ENCODE assay signal across 29 mouse cellular contexts in genomic region chr2:59397531-59397930, GRCm38 (mm10).
DNase-seq lines count a peak whose midpoint lies in the region; ATAC-seq and TF ChIP-seq lines count a peak whose summit lies in the region.
"Had no signal": no experiment of that assay in that cellular context is flagged by ENCODE, and none has a peak within 500 bp of the region (broad histone marks: within the 10 kb centered on the region; RNA-seq: fewer than 3 reads in every experiment).

No protein-coding gene starts in this region.

- no peaks in the 10 kb centered on the region for H3K27me3 ChIP-seq in midbrain, embryonic 11.5 days (ENCODE audit: control insufficient read depth, insufficient read depth, low read length)
- no peaks in the 10 kb centered on the region for H3K27me3 ChIP-seq in midbrain, postnatal 0 days (ENCODE audit: insufficient read depth, low read length)
- H3K27me3 ChIP-seq in liver, embryonic 12.5 days (replicated peaks), result no peaks in the 10 kb centered on the region
- H3K27me3 ChIP-seq: CH12.LX; embryonic facial prominence, embryonic 12.5 days; embryonic facial prominence, embryonic 15.5 days; forebrain, embryonic 12.5 days; forebrain, embryonic 15.5 days; heart, embryonic 12.5 days; heart, embryonic 15.5 days; hindbrain, embryonic 13.5 days; intestine, embryonic 15.5 days had no signal

- H3K36me3 ChIP-seq in midbrain, embryonic 11.5 days (ENCODE audit: control insufficient read depth, insufficient read depth, low read length), result no peaks in the 10 kb centered on the region
- no peaks in the 10 kb centered on the region for H3K36me3 ChIP-seq in midbrain, postnatal 0 days (ENCODE audit: insufficient read depth, low read length)
- H3K36me3 ChIP-seq in liver, embryonic 12.5 days, result no peaks in the 10 kb centered on the region
- H3K36me3 ChIP-seq: embryonic facial prominence, embryonic 12.5 days; embryonic facial prominence, embryonic 15.5 days; forebrain, embryonic 12.5 days; forebrain, embryonic 15.5 days; G1E; heart, embryonic 12.5 days; heart, embryonic 15.5 days; hindbrain, embryonic 10.5 days; hindbrain, embryonic 13.5 days; intestine, embryonic 15.5 days had no signal

- TF ChIP-seq CTCF in midbrain, postnatal 0 days (IDR thresholded peaks at IDR 0.05), result no peak

- H3K4me3 ChIP-seq in midbrain, embryonic 11.5 days (ENCODE audit: low read depth, low read length), result no peak overlapping the region
- H3K4me3 ChIP-seq in midbrain, postnatal 0 days (ENCODE audit: low read depth, low read length), result no peak overlapping the region
- H3K4me3 ChIP-seq in liver, embryonic 12.5 days, result no peak overlapping the region
- H3K4me3 ChIP-seq: embryonic facial prominence, embryonic 12.5 days; embryonic facial prominence, embryonic 15.5 days; erythroblast, embryonic 14.5 days; forebrain, embryonic 12.5 days; forebrain, embryonic 15.5 days; heart, embryonic 12.5 days; heart, embryonic 15.5 days; hindbrain, embryonic 10.5 days; hindbrain, embryonic 13.5 days; intestine, embryonic 15.5 days had no signal

- H3K9ac ChIP-seq in midbrain, embryonic 11.5 days (ENCODE audit: low read length), result no peak overlapping the region
- H3K9ac ChIP-seq in midbrain, postnatal 0 days (replicated peaks; ENCODE audit: low read length, poor library complexity, severe bottlenecking), result no peak overlapping the region
- no peak overlapping the region for H3K9ac ChIP-seq in liver, embryonic 12.5 days
- H3K9ac ChIP-seq: embryonic facial prominence, embryonic 12.5 days; embryonic facial prominence, embryonic 15.5 days; forebrain, embryonic 12.5 days; forebrain, embryonic 15.5 days; heart, embryonic 12.5 days; heart, embryonic 15.5 days; hindbrain, embryonic 13.5 days; intestine, embryonic 15.5 days had no signal

- ATAC-seq in midbrain, embryonic 11.5 days (ENCODE audit: low FRiP score), result no peak
- no peak for ATAC-seq in midbrain, postnatal 0 days (ENCODE audit: low FRiP score)
- ATAC-seq in monocyte, adult 5-6 weeks (replicated peaks; ENCODE audit: insufficient number of reproducible peaks, low FRiP score, low TSS enrichment, poor library complexity, severe bottlenecking), result 0 out of 2 replicates have a peak, but pooled peaks have one; percentile 36
- ATAC-seq in liver, embryonic 12.5 days, result no peak
- ATAC-seq: forebrain, embryonic 15.5 days; hindbrain, embryonic 16.5 days; intestine, embryonic 15.5 days had no signal

- H3K4me1 ChIP-seq in midbrain, embryonic 11.5 days (ENCODE audit: control insufficient read depth, insufficient read depth, low read length), result no peaks in the 10 kb centered on the region
- H3K4me1 ChIP-seq in midbrain, postnatal 0 days (ENCODE audit: insufficient read depth, low read length), result no peaks in the 10 kb centered on the region
- 0 out of 2 replicates have a peak, but pooled peaks cover 4% of the 10 kb centered on the region for H3K4me1 ChIP-seq in liver, embryonic 12.5 days
- H3K4me1 ChIP-seq: embryonic facial prominence, embryonic 12.5 days; embryonic facial prominence, embryonic 15.5 days; forebrain, embryonic 12.5 days; forebrain, embryonic 15.5 days; hindbrain, embryonic 13.5 days; intestine, embryonic 15.5 days had no signal

- H3K4me2 ChIP-seq in midbrain, embryonic 11.5 days, result no peak overlapping the region
- no peak overlapping the region for H3K4me2 ChIP-seq in midbrain, postnatal 0 days (ENCODE audit: low read depth, low read length, poor library complexity, severe bottlenecking)
- no peak overlapping the region for H3K4me2 ChIP-seq in liver, embryonic 12.5 days
- H3K4me2 ChIP-seq: embryonic facial prominence, embryonic 12.5 days; embryonic facial prominence, embryonic 15.5 days; forebrain, embryonic 12.5 days; forebrain, embryonic 15.5 days; heart, embryonic 12.5 days; heart, embryonic 15.5 days; hindbrain, embryonic 13.5 days; intestine, embryonic 15.5 days had no signal

- H3K27ac ChIP-seq in midbrain, embryonic 11.5 days (ENCODE audit: low read depth, low read length), result no peak overlapping the region
- H3K27ac ChIP-seq in midbrain, postnatal 0 days (ENCODE audit: low read depth, low read length), result no peak overlapping the region
- no peak overlapping the region for H3K27ac ChIP-seq in liver, embryonic 12.5 days
- H3K27ac ChIP-seq: embryonic facial prominence, embryonic 12.5 days; embryonic facial prominence, embryonic 15.5 days; forebrain, embryonic 12.5 days; forebrain, embryonic 15.5 days; heart, embryonic 15.5 days; hindbrain, embryonic 10.5 days; hindbrain, embryonic 13.5 days; intestine, embryonic 15.5 days had no signal

- peak; percentile 75 for DNase-seq in midbrain, embryonic 11.5 days (ENCODE audit: low spot score, missing footprints)
- DNase-seq in midbrain, postnatal 0 days (ENCODE audit: low spot score), result no peak
- DNase-seq in NIH3T3 (ENCODE audit: low read depth), result peak; percentile 13
- no peak for DNase-seq in adrenal gland, postnatal 25 days
- DNase-seq: adrenal gland, postnatal 36 days; cerebellum, adult 11 months; cerebellum, adult 2 months; cerebellum, adult 9-11 months; cerebellum, postnatal 25 days; gastrocnemius, postnatal 25 days; heart, adult 18-20 months; heart, postnatal 10 days; heart, postnatal 36 days; kidney, adult 18-20 months had no signal

- no peaks in the 10 kb centered on the region for H3K9me3 ChIP-seq in midbrain, embryonic 11.5 days (ENCODE audit: control insufficient read depth, low read length)
- H3K9me3 ChIP-seq in midbrain, postnatal 0 days (ENCODE audit: low read length), result no peaks in the 10 kb centered on the region
- no peaks in the 10 kb centered on the region for H3K9me3 ChIP-seq in liver, embryonic 12.5 days (replicated peaks)
- H3K9me3 ChIP-seq: embryonic facial prominence, embryonic 12.5 days; embryonic facial prominence, embryonic 15.5 days; forebrain, embryonic 12.5 days; forebrain, embryonic 15.5 days; G1E; heart, embryonic 15.5 days; hindbrain, embryonic 10.5 days; hindbrain, embryonic 13.5 days; intestine, embryonic 15.5 days had no signal

Comparison
In these comparisons a context has a peak if more than half of its experiments do, and no peak if none do; other contexts are left out.
1. DNase-seq: peak in midbrain, embryonic 11.5 days (single experiment) and NIH3T3 (single experiment); none in midbrain, postnatal 0 days (single experiment) and adrenal gland, postnatal 25 days (single experiment).